Mouse (Mus musculus) frontal cortex, adult 2 months (tissue): ENCODE data around the gene Fbxo33. TPM values are rescaled to one million over a fixed set of nuclear protein-coding genes. Genes with fewer than 3 reads are reported as not detected.

ENCODE experiments used
- DNase-seq, 2 experiments: peaks; one replicate each; pipeline ENCODE4 v3.0.0; 2022; ENCODE audit warnings: low spot score in 1 of 2; ENCODE audit errors: extremely low spot score in 1 of 2
- polyA plus RNA-seq: library from polyadenylated mRNA; depleted of rRNA; stranded (reverse); fragments of >200 nt; gene quantifications from 2 replicates; pipeline ENCODE4 v1.2.3, GENCODE M21; 2012; rRNA removed

Fbxo33 gene
- polyA plus RNA-seq, 1 experiment = 30.8 TPM

DNA sequence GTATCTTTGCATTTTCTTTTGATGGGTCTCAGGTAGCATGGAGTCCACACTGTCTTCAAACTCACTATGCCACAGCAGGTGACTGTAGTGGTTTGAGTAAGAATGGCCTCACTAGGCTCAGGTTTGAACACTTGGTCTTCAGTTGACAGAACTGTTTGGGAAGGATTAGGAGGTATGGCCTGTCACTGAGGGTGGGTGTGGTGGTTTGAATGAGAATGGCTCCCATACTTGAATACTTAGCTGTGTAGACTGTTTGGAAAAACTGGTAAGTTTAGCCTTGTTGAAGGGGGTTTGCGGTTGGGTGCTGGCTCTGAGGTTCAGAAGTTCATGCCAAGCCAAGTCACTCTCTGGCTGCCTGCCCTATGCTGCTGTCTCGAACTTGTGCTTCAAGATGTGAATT, 20.2 kb downstream of the Fbxo33 start:
- DNase-seq = no peak

DNA sequence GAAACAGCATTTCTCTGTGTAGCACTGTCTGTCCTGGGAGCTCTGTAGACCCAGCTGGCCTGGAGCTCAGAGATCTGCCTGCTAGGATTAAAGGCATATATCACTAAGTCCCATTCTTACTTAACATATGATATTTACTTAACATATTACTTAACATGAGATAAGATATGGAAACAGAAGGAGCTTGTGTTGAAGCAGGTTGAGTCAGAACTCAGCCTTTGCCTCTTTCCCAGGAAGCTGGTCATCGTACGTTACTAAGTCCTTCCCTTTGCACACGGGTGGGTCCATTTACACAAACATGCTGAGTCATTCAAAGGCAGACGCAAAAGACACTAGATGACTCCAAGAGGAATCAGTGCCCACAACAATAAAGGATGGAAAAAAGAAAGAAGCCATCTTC, 20.8 kb downstream of the Fbxo33 start:
- no peak for DNase-seq

DNA sequence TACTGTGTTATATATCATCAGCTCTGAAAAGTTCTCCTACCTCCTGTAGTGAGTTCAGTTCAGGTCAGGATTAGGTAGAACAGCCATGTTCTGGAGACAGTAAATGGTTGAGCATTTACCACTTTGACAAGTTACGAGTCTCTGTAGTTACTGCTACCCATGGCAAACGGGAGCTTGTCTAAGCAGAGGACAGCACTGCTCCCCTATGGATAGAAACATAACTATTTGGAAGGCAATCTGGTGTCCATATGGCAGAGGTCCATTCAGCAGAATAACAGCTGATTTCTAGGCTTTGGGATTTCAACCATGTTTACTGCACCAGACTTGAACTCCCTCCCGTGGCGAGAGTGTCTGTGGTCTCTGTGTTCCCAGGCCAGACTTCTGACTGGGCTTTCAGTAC, 23.6 kb downstream of the Fbxo33 start:
- DNase-seq = no peak

DNA sequence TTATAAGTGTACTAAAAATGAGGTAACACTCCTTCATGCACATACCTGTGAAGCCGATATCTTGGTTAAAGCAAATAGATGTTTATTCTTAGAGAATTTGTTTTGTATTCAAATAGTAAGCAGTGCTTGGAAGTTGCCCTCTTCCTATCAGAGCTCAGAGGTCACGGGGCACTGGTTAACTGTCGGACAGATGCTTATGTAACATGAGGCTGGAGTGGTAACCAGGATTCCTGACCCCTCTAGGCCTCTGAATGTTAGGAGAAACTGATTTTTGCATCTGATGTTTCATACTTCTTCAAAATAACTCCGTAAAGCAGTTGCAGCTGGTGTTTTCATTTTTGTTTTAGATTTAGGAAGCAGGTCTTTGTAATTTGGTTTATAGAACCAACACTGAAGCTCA, 24.5 kb downstream of the Fbxo33 start:
- no peak for DNase-seq

DNA sequence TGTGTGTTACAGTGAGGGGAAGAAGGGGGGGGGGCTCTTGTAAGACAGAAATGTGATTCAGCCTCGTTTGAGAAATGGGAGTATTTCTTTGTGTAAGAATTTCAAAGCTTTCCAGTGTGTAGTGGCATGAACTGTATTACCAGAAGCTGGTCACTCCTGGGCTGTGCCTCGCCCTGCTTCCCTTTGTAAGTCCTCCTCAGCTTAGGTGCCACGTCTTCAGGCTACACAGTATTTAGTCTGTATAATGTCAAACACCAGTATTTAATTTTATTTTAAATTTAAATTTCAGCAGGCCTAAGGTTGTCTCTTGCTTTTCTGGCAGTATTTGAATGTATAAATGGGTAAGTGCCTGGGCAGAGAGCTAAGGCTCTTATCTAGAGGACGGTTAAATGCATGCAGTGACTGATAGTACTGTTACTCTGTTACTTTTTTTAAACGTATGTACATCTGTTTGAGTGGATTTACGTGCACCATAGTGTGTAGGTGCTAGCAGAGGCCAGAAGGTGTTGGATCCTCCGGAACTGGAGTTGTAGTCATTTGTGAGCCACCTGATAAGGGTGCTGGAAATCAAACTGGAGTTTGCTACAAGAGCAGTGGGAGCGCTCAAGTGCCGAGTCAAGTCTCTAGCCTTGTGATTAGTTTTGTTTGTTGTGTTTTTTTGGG, 25.1 kb downstream of the Fbxo33 start:
- no peak for DNase-seq

DNA sequence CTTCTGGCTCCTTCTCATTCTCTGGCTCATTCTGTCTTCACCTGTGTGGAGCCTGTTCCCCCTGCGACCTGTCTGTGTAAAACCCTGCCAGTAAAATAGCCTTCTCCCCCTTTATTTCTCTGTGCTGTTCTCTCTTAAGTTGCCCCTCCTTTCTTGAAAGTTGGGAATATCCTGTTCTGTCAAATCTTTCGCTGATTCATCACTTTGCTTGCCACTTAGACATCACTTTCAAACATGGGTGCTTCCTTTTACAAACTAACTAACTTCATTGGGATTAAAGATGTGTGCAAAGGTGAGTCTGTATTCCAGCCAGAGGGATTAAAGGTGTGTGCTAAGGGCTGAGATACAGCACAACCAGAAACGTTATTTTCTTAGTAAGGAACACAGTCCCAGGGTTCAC, 25.9 kb downstream of the Fbxo33 start:
- no peak for DNase-seq

DNA sequence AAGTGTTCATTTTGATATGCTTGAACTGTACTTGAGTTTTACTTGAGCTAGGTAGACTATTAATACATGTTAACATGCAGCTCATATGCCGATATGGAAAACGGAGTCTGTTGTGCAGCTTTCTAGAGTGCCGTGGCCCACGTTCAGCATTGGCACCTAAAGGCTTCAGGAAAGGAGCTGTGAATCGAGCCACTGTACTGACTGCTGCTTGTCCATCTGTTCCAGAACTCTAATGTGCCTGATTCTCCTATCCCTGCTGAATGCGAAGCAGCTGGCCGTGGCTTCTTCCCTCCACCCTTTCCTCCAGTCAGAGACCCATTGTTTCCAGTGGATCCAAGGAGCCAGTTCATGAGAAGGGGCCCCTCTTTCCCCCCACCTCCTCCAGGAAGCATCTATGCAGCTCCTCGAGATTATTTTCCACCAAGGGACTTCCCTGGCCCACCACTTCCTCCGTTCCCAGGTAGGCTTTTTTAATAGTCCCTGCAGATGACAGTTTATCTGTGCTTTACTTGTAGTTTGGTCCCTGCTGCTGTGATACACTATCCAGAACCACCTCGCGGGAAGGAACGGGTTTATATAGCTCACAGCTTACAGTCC, 31.3 kb downstream of the Fbxo33 start:
- peak in 1 of 2 experiments; percentile 17 for DNase-seq

DNA sequence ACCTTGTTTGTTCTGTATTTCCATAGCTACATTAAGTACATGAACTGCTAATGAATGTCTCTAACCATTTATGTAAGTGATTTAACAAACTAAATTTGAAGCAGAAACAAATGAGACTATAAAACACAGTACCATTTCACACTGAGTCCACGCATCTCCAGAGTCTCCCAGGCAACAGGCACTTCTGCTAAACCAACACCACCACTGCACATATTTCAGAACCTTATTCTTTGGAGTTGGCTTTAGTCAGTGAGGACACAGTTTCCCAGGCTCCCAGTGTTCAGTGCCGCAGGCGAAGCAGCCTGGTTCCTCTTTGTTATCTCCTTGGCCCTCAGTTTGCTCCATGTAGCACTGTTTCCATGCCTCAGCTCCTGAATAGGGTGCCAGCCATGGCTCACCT, 41.7 kb downstream of the Fbxo33 start:
- DNase-seq = peak; percentile 44 to 47

DNA sequence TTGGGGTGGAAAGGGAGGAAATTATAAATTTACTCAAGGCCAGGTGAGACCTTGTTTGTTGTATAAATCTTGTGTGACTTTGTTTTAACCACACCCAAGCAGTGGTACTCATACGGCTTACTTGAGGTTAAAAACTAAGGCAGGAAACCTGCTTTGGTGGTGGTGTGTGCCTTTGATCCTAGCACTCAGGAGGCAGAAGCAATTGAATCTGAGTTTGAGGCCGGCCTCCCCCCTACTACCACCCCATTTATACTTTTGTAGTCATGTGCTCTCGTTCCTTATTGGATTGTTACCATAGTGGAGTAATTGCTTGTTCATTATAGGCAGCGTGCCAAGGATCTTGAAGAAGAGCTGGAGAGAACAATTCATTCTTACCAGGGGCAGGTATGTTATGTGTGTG, 49.6 kb downstream of the Fbxo33 start:
- no peak for DNase-seq

DNA sequence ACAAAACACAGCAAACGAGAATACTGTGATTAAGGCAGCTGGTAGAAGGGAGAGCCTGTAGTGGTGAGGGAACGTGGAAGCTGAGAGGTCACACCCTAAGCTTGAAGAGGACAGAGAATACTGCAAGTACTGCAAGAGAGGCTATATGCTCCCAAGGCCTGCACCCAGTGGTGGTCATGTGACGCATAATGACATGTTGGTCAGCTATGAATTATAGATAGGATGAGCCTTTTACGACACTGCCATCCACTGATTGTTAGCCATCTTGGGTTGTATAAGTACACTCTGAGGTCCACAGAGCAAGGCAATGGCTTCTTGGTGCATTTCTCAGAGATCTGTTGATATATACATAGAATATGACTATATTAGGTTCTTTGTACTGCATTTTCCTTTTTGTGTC, 53.0 kb downstream of the Fbxo33 start:
- DNase-seq = no peak

DNA sequence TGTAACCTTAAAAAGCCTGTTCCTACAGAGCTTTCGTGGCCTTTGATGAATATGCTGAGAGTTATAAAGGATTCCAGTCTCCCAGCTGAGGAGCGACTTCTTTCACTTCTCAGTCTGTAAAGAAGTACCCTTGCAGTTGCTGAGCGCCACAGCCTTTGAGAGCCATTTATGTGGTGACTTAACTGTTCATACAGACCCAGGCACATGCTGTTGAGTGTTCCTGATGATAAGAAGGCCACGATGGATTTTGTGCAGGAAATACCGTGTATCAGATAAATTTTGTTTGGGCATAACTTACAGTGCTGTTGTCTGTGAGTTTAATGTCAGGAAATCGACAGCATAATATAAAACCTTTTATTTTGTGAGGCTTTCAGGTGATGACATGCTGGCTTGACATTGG, 55.0 kb downstream of the Fbxo33 start:
- DNase-seq = no peak

DNA sequence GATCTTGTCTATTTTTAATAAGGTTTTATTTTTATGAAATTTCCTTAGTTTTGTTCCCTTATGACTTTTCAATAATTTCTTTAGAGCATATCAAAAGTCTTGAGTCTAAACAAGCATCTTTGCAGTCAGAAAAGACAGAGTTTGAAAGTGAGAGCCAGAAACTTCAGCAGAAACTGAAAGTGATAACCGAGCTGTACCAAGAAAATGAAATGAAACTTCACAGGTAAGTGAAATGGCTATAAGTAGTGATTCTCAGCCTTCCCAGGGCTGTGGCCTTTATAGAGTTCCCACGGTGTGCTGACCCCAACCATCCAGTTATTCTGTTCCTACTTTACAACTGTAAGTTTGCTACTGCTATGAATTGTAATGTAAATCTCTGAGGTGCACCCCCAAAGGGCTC, 56.7 kb downstream of the Fbxo33 start:
- no peak for DNase-seq

DNA sequence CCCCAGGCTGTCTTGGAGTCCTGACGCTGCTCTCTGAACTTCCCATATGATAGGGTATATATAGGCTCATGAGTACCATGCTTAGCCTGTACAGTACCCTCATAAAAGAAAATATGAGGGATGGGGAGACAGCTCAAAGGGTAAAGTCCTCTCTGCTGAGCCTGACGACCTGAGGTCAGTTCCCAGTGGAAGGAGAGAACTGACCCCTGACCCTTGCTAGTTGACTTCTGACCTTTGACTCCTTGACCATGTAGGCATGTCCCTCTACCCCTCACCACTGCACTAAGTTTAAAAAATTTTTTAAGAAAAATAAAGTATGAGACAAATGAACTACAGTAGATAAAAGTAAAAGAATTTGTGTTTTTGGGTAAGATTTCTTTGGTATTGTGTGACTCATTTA, 58.4 kb downstream of the Fbxo33 start:
- DNase-seq = no peak

Other genes starting within 250 kb of the Fbxo33 start
- 46.1 and 53.5 TPM in 2 replicates for gene Sec23a, start 207.7 kb downstream of the Fbxo33 start, polyA plus RNA-seq
- 8.1 and 8.3 TPM in 2 replicates for gene Gemin2, start 206.3 kb downstream of the Fbxo33 start, polyA plus RNA-seq
- 180 and 211 TPM in 2 replicates for gene Trappc6b, start 158.3 kb downstream of the Fbxo33 start, polyA plus RNA-seq
- gene Pnn, start 152.8 kb downstream of the Fbxo33 start, polyA plus RNA-seq = 105 and 114 TPM in 2 replicates
- 55.1 and 61.7 TPM in 2 replicates for gene Mia2, start 123.9 kb downstream of the Fbxo33 start, polyA plus RNA-seq